Mouse (Mus musculus) left cerebral cortex, adult 8-10 months (tissue): ENCODE data around the gene Shox2. TPM values are rescaled to one million over a fixed set of nuclear protein-coding genes. Genes with fewer than 3 reads are reported as not detected.

ENCODE experiments used
- DNase-seq, 2 experiments: peaks; one replicate each; pipeline ENCODE4 v3.0.0; 2022; ENCODE audit warnings: low spot score in 2 of 2
- total RNA-seq, 4 experiments: library from RNA; stranded (reverse); gene quantifications; 2 replicates each; pipeline ENCODE4 v1.2.4; 2022

Gene Shox2
- total RNA-seq = 1 to 10 TPM in 2 of 4 experiments, under 1 TPM in 2; 0.16 to 5.8 (median 1.3) TPM

- no peak for DNase-seq
These were observed at the start of gene Shox2 for GRCm38 (mm10) chr3:66981706-66982105. Gene Shox2 (minus strand): TSS chr3:66981771.

GRCm38 (mm10) chr3:66996820-66997219, 15.2 kb upstream of the Shox2 start:
- no peak for DNase-seq

- no peak for DNase-seq
These were observed 4.7 kb upstream of the Shox2 start for GRCm38 (mm10) chr3:66986287-66986560.

- DNase-seq = peak; percentile 53 to 71
These were observed 4.1 kb upstream of the Shox2 start for GRCm38 (mm10) chr3:66985539-66986286.

GRCm38 (mm10) chr3:66983481-66983880, 1.9 kb upstream of the Shox2 start:
- DNase-seq = no peak

- DNase-seq = no peak
These were observed 775 bp upstream of the Shox2 start for GRCm38 (mm10) chr3:66982181-66982911.

- DNase-seq = no peak
These were observed 390 bp downstream of the Shox2 start, which contains the start of gene Rsrc1 for GRCm38 (mm10) chr3:66981101-66981661. Gene Rsrc1 (plus strand): TSS chr3:66981390.

- no peak for DNase-seq
These were observed 1.2 kb downstream of the Shox2 start for GRCm38 (mm10) chr3:66980111-66980975.

- no peak for DNase-seq
These were observed 2.1 kb downstream of the Shox2 start for GRCm38 (mm10) chr3:66979491-66979890.

GRCm38 (mm10) chr3:66978457-66979381, 2.9 kb downstream of the Shox2 start:
- no peak for DNase-seq

- DNase-seq = no peak
These were observed 3.6 kb downstream of the Shox2 start for GRCm38 (mm10) chr3:66977811-66978456.

- DNase-seq = no peak
These were observed 4.5 kb downstream of the Shox2 start for GRCm38 (mm10) chr3:66976889-66977615.

- DNase-seq = no peak
These were observed 7.1 kb downstream of the Shox2 start for GRCm38 (mm10) chr3:66974501-66974900.

- DNase-seq = no peak
These were observed 8.1 kb downstream of the Shox2 start for GRCm38 (mm10) chr3:66973391-66973943.

- no peak for DNase-seq
These were observed 9.2 kb downstream of the Shox2 start for GRCm38 (mm10) chr3:66972191-66972950.

- no peak for DNase-seq
These were observed 10.8 kb downstream of the Shox2 start for GRCm38 (mm10) chr3:66970661-66971331.

GRCm38 (mm10) chr3:66970261-66970660, 11.3 kb downstream of the Shox2 start:
- DNase-seq = no peak

GRCm38 (mm10) chr3:66967508-66967907, 14.1 kb downstream of the Shox2 start:
- no peak for DNase-seq
